Mouse (Mus musculus): ENCODE measurements at regions not wholly inside any gene's neighbourhood (a gene's known extent, or its start where the extent isn't known, plus 50 kb on each side); places are given as distances from the start of the nearest gene placed in this dataset.

- TF ChIP-seq POLR2A (IDR thresholded peaks at IDR 0.05; ENCODE audit: borderline replicate concordance, extremely low read depth, insufficient read depth, insufficient read length, poor library complexity, severe bottlenecking) (no peak), CTCF (IDR thresholded peaks at IDR 0.05; ENCODE audit: borderline replicate concordance, extremely low read depth, insufficient read depth, insufficient read length) (no peak)
Measured at GRCm38 (mm10) chr10:10628236-10628717, 52.9 kb upstream of the Gm10944 start.
